Mouse (Mus musculus) kidney, postnatal 4 days (tissue): ENCODE data around the gene Bet1l.
"Not testable (repeated sequence)": the region's sequence is repeated elsewhere in the genome, so short reads cannot be mapped to it uniquely, and the experiment has no call there.

Experiments used
- DNase-seq, 2 experiments: peaks; one replicate each; pipeline ENCODE4 v3.0.0; 2021; ENCODE audit warnings: mixed read lengths in 2 of 2

Gene Bet1l

GRCm38 (mm10) chr7:140857550-140858505 lies at the start of gene Bet1l:
Bet1l (minus strand) TSS chr7:140857577.
- DNase-seq = peak in 1 of 2 experiments; percentile 43

GRCm38 (mm10) chr7:140907131-140907530 lies 49.8 kb upstream of the Bet1l start:
- no peak for DNase-seq

- no peak for DNase-seq
Measured at GRCm38 (mm10) chr7:140905642-140906081, 48.3 kb upstream of the Bet1l start.

GRCm38 (mm10) chr7:140903212-140903611 lies 45.8 kb upstream of the Bet1l start:
- peak; percentile 91 to 92 for DNase-seq

- DNase-seq = peak in 1 of 2 experiments; percentile 46
Measured at GRCm38 (mm10) chr7:140902036-140902875, 44.9 kb upstream of the Bet1l start.

GRCm38 (mm10) chr7:140900220-140900619 lies 42.8 kb upstream of the Bet1l start, which contains the start of gene Cox8b:
Cox8b (minus strand) TSS chr7:140900446.
- DNase-seq = no peak

- no peak for DNase-seq
Measured at GRCm38 (mm10) chr7:140899121-140899520, 41.7 kb upstream of the Bet1l start.

- no peak for DNase-seq
Measured at GRCm38 (mm10) chr7:140897863-140898262, 40.5 kb upstream of the Bet1l start.

- no peak for DNase-seq
Measured at GRCm38 (mm10) chr7:140894611-140895010, 37.2 kb upstream of the Bet1l start.

- no peak for DNase-seq
Measured at GRCm38 (mm10) chr7:140894031-140894430, 36.7 kb upstream of the Bet1l start.

- DNase-seq = not testable (repeated sequence)
Measured at GRCm38 (mm10) chr7:140890636-140891035, 33.3 kb upstream of the Bet1l start.

- DNase-seq = no peak
Measured at GRCm38 (mm10) chr7:140882469-140882803, 25.1 kb upstream of the Bet1l start.

- peak; percentile 98 for DNase-seq
Measured at GRCm38 (mm10) chr7:140881696-140882468, 24.5 kb upstream of the Bet1l start, which contains the start of the genes Psmd13 and Sirt3. Psmd13 (plus strand) TSS chr7:140881968. Sirt3 (minus strand) TSS chr7:140882309.

- peak in 1 of 2 experiments; percentile 24 for DNase-seq
Measured at GRCm38 (mm10) chr7:140880865-140881515, 23.6 kb upstream of the Bet1l start.

- DNase-seq = peak in 1 of 2 experiments; percentile 37
Measured at GRCm38 (mm10) chr7:140880419-140880818, 23.0 kb upstream of the Bet1l start.

- no peak for DNase-seq
Measured at GRCm38 (mm10) chr7:140879355-140879754, 22.0 kb upstream of the Bet1l start.

GRCm38 (mm10) chr7:140877364-140877763 lies 20.0 kb upstream of the Bet1l start:
- no peak for DNase-seq

- no peak for DNase-seq
Measured at GRCm38 (mm10) chr7:140874224-140874623, 16.8 kb upstream of the Bet1l start.

GRCm38 (mm10) chr7:140864761-140865160 lies 7.4 kb upstream of the Bet1l start:
- no peak for DNase-seq

GRCm38 (mm10) chr7:140860728-140861127 lies 3.4 kb upstream of the Bet1l start:
- no peak for DNase-seq

GRCm38 (mm10) chr7:140859997-140860396 lies 2.6 kb upstream of the Bet1l start:
- DNase-seq = no peak

GRCm38 (mm10) chr7:140858746-140859145 lies 1.4 kb upstream of the Bet1l start:
- no peak for DNase-seq
